Comparison of ENCODE assay signal across 9 mouse cellular contexts in the genomic region with DNA sequence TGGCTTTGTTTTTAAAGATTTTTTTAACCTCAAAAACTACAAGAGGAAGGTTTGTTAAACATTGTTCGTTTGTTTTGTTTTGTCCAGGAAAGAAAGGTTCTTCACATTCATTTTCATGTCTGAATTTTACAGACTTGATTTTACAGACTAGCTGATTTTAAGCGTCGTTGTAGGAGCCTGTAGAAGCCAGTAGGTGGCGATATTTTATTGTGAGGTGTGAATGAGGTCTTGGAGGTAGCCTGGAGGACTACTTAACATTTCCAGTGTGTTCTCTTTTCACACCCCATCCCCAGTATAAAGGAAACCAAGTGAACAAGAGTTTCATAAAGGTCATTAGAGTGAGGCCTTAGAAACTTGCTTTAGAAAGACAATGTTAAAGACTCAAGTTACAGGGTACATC. TPM values are rescaled to one million over a fixed set of nuclear protein-coding genes. Genes with fewer than 3 reads are reported as not detected.
DNase-seq lines count a peak whose midpoint lies in the region; ATAC-seq and TF ChIP-seq lines count a peak whose summit lies in the region.
"Had no signal": no experiment of that assay in that cellular context is flagged by ENCODE, and none has a peak within 500 bp of the region (broad histone marks: within the 10 kb centered on the region; RNA-seq: fewer than 3 reads in every experiment).

No protein-coding gene starts in this region.

- no peak overlapping the region for H3K9ac ChIP-seq in hindbrain, postnatal 0 days (replicated peaks; ENCODE audit: low read length)

- peak; percentile 90 for TF ChIP-seq CTCF in layer of hippocampus, adult 2 months (conservative IDR thresholded peaks at IDR 0.05)
- TF ChIP-seq CTCF in Patski (IDR thresholded peaks at IDR 0.05), result peak; percentile 73
- peak; percentile 82 for TF ChIP-seq CTCF in hindbrain, postnatal 0 days (IDR thresholded peaks at IDR 0.05; ENCODE audit: low read depth)

- POLR2A ChIA-PET in Patski (lab: Charles Lee), result no interaction called here

- no peaks in the 10 kb centered on the region for H3K4me1 ChIP-seq in hindbrain, postnatal 0 days (ENCODE audit: insufficient read depth, low read length)

- ATAC-seq in Patski, result no peak
- ATAC-seq in hindbrain, postnatal 0 days, result no peak
- no peak for ATAC-seq in inflammation-experienced regulatory T-cells, adult 6 months

- peaks cover 54% of the 10 kb centered on the region for H3K27me3 ChIP-seq in Patski
- peaks cover 8% of the 10 kb centered on the region; the same call in 1 of the 2 replicates for H3K27me3 ChIP-seq in hindbrain, postnatal 0 days (ENCODE audit: insufficient read depth, low read length)

- CTCF ChIA-PET in Patski (lab: Charles Lee), result no interaction called here

- no peaks in the 10 kb centered on the region for H3K36me3 ChIP-seq in hindbrain, postnatal 0 days (ENCODE audit: insufficient read depth, low read length)

- no peaks in the 10 kb centered on the region for H3K9me3 ChIP-seq in hindbrain, postnatal 0 days (ENCODE audit: low read length)

- H3K27ac ChIP-seq in layer of hippocampus, adult 2 months, result no peak overlapping the region
- H3K27ac ChIP-seq in hindbrain, postnatal 0 days, result no peak overlapping the region

- H3K4me3 ChIP-seq in layer of hippocampus, adult 2 months, result no peak overlapping the region
- no peak overlapping the region for H3K4me3 ChIP-seq in hindbrain, postnatal 0 days (ENCODE audit: low read length)

- H3K4me2 ChIP-seq in hindbrain, postnatal 0 days (ENCODE audit: low read depth, low read length), result no peak overlapping the region

- WGBS in hindbrain, postnatal 0 days, result 4% methylated on average over 4 of the region's 4 CpGs

- in situ Hi-C loops in Patski (cut with MboI; ENCODE audit: low pct_unique_long_range_greater_than_20kb), result no loop called here

- DNase-seq in adrenal gland, postnatal 14 days, result peak; percentile 39
- no peak for DNase-seq in adrenal gland, postnatal 25 days
- DNase-seq in layer of hippocampus, adult 2 months (ENCODE audit: low spot score in 2 of 2), result peak; percentile 13 to 35
- no peak for DNase-seq in layer of hippocampus, adult 8-10 months (ENCODE audit: low spot score in 2 of 2)
- DNase-seq in Patski (ENCODE audit: low read depth, low spot score), result no peak
- DNase-seq in hindbrain, postnatal 0 days (ENCODE audit: low spot score), result peak; percentile 84
- DNase-seq in retina, postnatal 1 day, result peak; percentile 69

RNA-seq across cellular contexts. Expression of a gene that starts 1.0 kb away (rescaled TPM):
- 1.1 and 1.7 TPM in 2 replicates for total RNA-seq in adrenal gland, postnatal 14 days (2021)
- 1.4 and 1.6 TPM in 2 replicates for total RNA-seq in adrenal gland, postnatal 25 days (2021)
- 1 to 10 TPM; 1.6 to 1.8 TPM for total RNA-seq in layer of hippocampus, adult 2 months (2021)
- total RNA-seq in layer of hippocampus, adult 8-10 months (2022), result 1 to 10 TPM in 2 of 4 experiments, under 1 TPM in 2; 0.64 to 1.7 (median 1.2) TPM
- not detected for polyA plus RNA-seq in Patski (2021)
- total RNA-seq in hindbrain, postnatal 0 days (2014; rRNA removed), result 1.4 and 2.7 TPM in 2 replicates
- polyA plus RNA-seq in hindbrain, postnatal 0 days (2015; fragmentation: Nextera tagmentation; extraction: Ambion mirVana), result 1.5 and 1.8 TPM in 2 replicates
- under 1 TPM in 1 of 3 experiments, not detected in 2; 0.28 TPM for polyA plus RNA-seq in inflammation-experienced regulatory T-cells, adult 6 months (2017; shearing (Covaris generic))
- polyA plus RNA-seq: C2C12 had no signal

RNA-seq across cellular contexts. Expression of a gene that starts 26.5 kb away (rescaled TPM):
- total RNA-seq in adrenal gland, postnatal 14 days (2021), result 0.53 and 1.3 TPM in 2 replicates
- 0.06 TPM in 1 of 2 replicates, not detected in the other for total RNA-seq in adrenal gland, postnatal 25 days (2021)
- under 1 TPM in 1 of 2 experiments, not detected in 1; 0.08 TPM for total RNA-seq in layer of hippocampus, adult 2 months (2021)
- under 1 TPM; 0.06 to 0.08 (median 0.07) TPM for total RNA-seq in layer of hippocampus, adult 8-10 months (2022)
- not detected for polyA plus RNA-seq in Patski (2021)
- 0.58 TPM in 2 replicates for total RNA-seq in hindbrain, postnatal 0 days (2014; rRNA removed)
- polyA plus RNA-seq in hindbrain, postnatal 0 days (2015; fragmentation: Nextera tagmentation; extraction: Ambion mirVana), result 1.2 and 1.3 TPM in 2 replicates
- not detected for polyA plus RNA-seq in inflammation-experienced regulatory T-cells, adult 6 months (2017; shearing (Covaris generic))
- polyA plus RNA-seq: C2C12 had no signal

Comparison
In these comparisons a context has a peak if more than half of its experiments do, and no peak if none do; other contexts are left out.
1. DNase-seq: peak in adrenal gland, postnatal 14 days (single experiment), layer of hippocampus, adult 2 months (2 of 2), hindbrain, postnatal 0 days (single experiment) and retina, postnatal 1 day (single experiment); none in adrenal gland, postnatal 25 days (single experiment), layer of hippocampus, adult 8-10 months (0 of 2) and Patski (single experiment).
2. Peak in every context shown above with its lines, with median percentiles within 50 percentile points of each other: CTCF ChIP-seq.